ENCODE assay signal across 19 mouse cellular contexts in the genomic region with DNA sequence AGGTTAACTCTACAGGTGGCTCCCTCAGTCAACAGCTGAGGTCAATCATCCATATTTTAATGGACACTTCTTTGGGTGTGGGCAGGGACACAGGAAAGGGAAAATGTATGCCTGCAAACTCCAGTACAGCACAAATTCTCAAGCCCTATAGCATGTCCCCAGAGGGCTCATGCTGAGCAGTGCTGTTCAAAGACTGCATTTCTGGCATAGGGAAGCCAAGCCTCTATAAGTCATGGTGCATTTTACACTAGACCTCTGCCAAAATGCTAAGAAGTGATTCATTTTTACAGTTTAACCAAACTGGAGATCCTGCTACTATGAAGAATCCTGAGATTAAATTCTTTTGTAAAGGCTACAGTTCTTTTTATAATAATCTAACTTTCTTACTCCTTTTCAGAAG.
"Had no signal": no experiment of that assay in that cellular context is flagged by ENCODE, and none has a peak within 500 bp of the region (broad histone marks: within the 10 kb centered on the region; RNA-seq: fewer than 3 reads in every experiment).

No protein-coding gene starts in this region.

- H3K27ac ChIP-seq: hindbrain, embryonic 13.5 days; hindbrain, embryonic 15.5 days; hindbrain, postnatal 0 days; layer of hippocampus, adult 2 months; left cerebral cortex, adult 2 months; limb, embryonic 10.5 days; limb, embryonic 12.5 days; liver, embryonic 12.5 days; liver, embryonic 14.5 days had no signal

- H3K4me3 ChIP-seq: hindbrain, embryonic 13.5 days; hindbrain, embryonic 15.5 days; layer of hippocampus, adult 2 months; left cerebral cortex, adult 2 months; limb, embryonic 10.5 days; limb, embryonic 12.5 days; liver, embryonic 12.5 days had no signal

- DNase-seq: gastrocnemius, postnatal 14 days; gastrocnemius, postnatal 36 days; heart, postnatal 14 days; heart, postnatal 36 days; kidney, adult 11 months; kidney, postnatal 10 days; kidney, postnatal 25 days; kidney, postnatal 4 days had no signal

- H3K9me3 ChIP-seq: hindbrain, embryonic 13.5 days; hindbrain, embryonic 15.5 days; limb, embryonic 10.5 days; limb, embryonic 12.5 days; liver, embryonic 12.5 days had no signal

- ATAC-seq: hindbrain, postnatal 0 days; intestine, embryonic 16.5 days; liver, embryonic 12.5 days had no signal

- H3K36me3 ChIP-seq: hindbrain, embryonic 13.5 days; hindbrain, embryonic 15.5 days; limb, embryonic 10.5 days; limb, embryonic 12.5 days had no signal

- H3K9ac ChIP-seq: hindbrain, embryonic 13.5 days; hindbrain, embryonic 15.5 days; limb, embryonic 12.5 days; liver, embryonic 12.5 days; liver, embryonic 14.5 days had no signal

- H3K4me2 ChIP-seq: heart, embryonic 11.5 days; hindbrain, embryonic 13.5 days; hindbrain, embryonic 15.5 days; limb, embryonic 12.5 days; liver, embryonic 12.5 days had no signal

- H3K27me3 ChIP-seq: hindbrain, embryonic 13.5 days; hindbrain, embryonic 15.5 days; limb, embryonic 12.5 days; liver, embryonic 12.5 days had no signal
